Mouse (Mus musculus) v-Abl transformed pro-B cells (cell line): ENCODE results near the gene Pde2a.

Experiments
- in situ Hi-C, 2 experiments: fragments of 400-800 bp; cut with MboI; formaldehyde crosslinking; loops; one replicate each; pipeline ENCODE4 v1.15.1; 2025; ENCODE audit not compliant: unreplicated experiment in 2 of 2

Pde2a gene

DNA sequence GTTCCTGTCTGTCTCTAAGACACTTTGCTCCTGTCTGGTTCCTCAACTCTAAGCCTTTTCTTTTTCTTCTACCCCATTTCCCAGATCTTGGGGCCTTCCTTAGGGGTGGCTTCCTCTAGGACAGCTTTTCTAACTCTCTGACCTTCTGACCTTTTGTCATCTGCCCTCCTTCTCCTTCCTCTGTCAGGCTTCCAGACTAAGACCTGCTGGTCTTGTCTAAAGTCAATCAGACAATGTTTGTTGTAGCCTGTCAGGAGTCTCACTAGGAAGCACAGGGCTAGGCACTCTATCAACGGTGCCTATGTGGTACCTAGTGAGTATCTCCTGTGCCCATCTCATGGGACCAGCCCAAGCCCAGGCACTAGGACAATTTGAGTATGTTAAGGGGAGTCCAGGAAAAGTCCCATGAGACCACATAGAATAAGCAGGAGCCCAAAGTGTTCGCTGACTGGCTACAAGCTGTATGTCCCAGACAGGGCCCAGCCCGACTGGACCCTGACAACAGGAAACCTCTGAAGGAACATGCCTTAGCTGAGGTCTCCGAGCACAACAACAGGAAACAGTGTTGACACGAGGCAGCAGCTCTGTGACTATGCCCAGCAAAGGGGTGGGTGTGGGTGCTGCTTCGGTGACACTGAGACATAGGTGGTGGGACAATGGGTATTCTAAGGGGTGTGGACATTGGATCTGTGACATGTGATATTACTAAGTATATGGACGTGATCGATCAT is 44.5 kb downstream of the Pde2a start:
- in situ Hi-C loops: no loop called here

GRCm38 (mm10) chr7:101466581-101467081 is 45.1 kb downstream of the Pde2a start:
- in situ Hi-C loops: no loop called here

DNA sequence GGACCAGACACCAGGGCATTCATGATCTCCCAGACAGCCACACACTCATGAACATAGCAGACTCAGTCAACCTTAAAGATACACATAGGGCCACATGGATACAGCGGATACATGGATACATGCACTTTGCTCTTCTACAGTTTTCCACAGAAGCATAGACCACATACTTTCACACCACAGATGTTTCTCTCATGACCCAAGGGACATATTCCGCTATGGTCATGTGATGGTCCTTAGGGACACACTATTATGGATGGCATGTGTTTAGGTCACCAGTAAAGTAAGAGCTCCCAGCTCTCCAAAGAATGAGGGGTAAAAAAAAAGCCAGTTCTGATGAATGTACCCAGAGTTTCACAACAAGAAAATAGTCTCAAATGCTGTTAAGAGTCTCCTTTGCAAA is 49.9 kb downstream of the Pde2a start:
- in situ Hi-C loops: no loop called here

DNA sequence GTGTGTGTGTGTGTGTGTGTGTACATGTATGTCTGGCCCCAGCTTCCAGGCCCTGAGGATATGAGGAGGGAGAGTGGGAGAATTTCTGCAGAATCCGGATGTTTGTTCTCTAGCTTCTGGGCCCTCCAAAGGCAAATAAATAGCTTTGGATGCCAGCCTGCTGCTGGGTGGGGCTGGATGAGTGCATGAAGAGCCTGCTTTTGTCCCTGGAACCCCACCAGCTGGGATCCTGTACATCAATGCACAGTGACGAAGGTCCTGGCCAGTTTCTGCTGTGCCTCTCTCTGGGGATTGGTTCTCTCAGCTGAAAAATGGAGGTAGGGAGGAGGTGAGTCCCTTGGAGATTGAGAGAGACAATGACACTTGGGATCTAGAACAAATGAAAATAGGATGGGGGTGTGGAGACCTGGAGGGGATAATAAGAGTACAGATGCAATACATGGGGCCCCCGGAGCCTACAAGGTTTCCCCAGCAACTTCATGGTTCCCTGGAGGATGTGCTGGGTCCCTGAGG is 50.5 kb downstream of the Pde2a start:
- in situ Hi-C loops: no loop called here

DNA sequence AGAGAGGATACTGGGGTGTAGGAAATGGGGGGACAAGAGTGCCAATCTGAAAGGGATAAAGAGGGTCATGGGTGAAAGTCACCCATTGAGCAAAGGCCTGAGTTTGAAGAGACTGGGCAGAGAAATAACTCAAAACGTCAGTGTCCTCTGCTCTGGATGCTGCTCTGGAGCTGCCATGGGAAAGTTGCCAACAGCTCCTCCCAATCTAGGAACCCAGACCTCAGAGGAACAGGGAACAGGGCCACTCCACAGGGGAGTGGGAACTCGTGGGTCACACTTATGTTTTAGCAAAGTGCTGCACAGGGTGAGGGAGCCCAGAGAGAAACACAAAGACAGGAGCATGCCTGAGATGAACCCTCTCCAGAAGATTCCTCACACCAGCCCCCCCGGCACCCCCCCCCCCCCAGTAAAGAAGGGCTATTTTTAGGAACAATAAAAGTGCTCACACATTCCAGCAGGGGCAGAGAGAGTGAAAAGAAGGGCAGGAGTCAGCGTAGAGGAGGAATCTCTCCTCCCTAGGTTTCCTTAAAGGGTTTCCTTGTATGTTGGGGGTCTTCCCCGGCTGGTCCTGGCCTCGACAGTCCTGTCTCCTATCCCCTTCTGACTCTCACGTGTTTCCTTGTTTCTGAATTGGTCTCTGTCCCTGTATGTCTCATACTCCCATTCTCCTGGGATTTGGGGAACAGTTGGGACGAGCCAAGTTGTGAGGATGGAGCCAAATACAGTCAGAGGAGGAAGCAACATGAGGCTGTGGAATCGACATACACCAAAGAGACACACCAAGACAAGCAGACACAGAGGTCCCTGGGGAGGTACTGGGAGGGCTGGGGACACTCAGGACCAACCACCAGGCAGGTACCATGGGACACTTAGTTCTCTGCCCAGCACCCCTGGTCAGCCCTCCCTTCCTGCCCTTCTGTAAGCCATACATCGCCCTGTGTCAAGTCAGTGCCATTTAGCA is 51.4 kb downstream of the Pde2a start:
- in situ Hi-C loops: no loop called here

GRCm38 (mm10) chr7:101474399-101474811 is 52.9 kb downstream of the Pde2a start:
- in situ Hi-C loops: no loop called here

- in situ Hi-C loops: no loop called here
Measured at GRCm38 (mm10) chr7:101476028-101476427, 54.5 kb downstream of the Pde2a start.

GRCm38 (mm10) chr7:101476493-101476892 is 55.0 kb downstream of the Pde2a start:
- in situ Hi-C loops: no loop called here

DNA sequence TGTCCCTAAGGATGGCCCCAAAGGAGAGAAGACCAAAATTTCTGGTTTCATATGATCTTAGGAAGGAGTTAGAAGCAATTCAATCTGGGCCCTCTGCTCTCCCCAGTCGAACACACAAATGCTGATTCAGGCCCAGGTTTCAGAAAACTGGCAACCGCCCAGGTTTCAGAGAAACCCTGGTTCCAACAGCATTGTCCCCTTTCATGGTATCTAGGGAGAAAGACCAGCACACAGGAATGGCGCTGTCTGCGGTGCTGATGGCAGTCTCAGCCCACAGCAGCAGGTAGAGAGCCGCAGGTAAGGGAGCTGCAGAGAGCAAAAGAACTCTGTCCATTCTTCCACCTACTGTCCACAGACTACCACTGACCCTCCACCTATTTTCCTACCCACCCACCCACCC is 55.7 kb downstream of the Pde2a start:
- in situ Hi-C loops: no loop called here

- in situ Hi-C loops: no loop called here
Measured at GRCm38 (mm10) chr7:101478099-101478498, 56.6 kb downstream of the Pde2a start.

DNA sequence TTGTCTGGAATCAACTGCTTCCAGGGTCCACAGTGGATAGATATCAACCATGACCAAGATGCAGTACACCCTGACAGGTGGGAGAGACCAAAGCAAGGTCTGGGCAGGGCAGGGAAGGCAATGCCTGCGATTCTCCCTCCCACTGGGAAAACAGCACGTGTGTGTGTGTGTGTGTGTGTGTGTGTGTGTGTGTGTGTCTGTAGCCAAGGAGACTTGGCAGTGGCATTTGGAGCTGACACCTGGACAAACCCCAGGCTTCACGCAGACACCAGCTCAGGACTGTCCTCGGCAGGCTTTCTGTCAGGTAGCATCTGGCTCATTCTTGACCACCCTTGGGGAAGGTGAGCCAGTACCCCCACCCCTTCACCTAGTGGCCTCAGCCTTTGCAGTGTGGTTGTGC is 58.4 kb downstream of the Pde2a start:
- in situ Hi-C loops: no loop called here

- in situ Hi-C loops: no loop called here
Measured at GRCm38 (mm10) chr7:101480671-101481070, 59.2 kb downstream of the Pde2a start.

DNA sequence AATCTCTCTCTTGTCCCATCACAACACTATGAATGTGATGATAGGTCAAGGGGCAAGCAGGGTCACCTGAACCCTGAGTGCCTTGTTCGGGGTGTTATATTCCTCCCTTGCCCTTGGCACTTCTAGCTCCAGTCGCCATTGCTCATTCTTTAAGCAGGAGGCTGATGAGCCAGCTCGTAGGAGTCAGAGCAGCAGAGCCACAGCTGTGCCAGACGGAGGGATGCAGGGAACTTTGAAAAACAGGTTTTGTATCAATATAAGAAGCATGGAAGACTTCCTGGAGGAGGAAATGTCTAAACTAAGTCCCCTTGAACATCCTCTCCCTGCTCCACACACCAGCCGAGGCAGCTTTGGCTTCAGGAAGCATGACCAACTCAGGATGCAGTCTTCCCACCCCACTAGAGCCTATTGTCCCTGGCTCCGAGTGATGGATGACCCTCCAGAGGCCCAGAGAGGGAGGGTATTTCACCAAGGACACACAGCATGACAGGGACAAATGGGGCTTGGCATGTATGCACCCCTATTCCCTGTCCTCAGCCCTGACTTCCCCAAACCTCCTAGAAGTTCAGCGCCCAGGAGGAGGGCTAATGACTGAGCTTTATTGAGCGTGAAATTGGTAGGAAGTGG is 60.5 kb downstream of the Pde2a start:
- in situ Hi-C loops: no loop called here

- in situ Hi-C loops: no loop called here
Measured at GRCm38 (mm10) chr7:101482499-101483081, 61.1 kb downstream of the Pde2a start.

DNA sequence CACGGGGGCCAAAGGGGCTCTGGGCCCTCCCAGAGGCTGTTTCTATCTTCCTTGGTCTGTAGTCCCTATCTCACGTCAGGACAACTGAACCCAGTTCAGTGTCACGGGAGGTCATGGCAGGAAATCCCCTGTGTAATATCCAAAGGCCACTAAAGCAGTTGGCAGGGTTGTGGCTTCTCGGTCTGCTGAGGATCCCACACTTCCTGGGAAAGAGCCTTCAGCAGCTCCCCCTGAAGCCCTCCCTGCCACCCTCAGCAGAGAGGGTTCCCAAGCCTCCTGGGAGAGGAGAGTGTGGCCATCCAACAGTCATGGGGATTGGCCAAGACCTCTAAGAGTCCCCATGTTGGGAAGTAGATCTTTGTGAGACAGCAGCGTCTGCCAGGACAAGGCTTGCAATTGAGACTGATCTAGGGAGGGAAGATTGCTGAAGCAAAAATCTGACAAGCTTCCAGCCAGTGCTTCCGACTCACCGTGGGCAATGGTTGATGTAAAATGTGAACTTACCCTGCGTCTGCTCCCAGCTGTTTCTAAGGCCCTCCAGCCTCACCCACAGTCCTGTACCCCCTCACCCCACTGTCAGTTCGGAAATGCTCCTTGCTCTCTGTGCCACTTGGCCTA is 62.1 kb downstream of the Pde2a start:
- in situ Hi-C loops: no loop called here

- in situ Hi-C loops: no loop called here
Measured at GRCm38 (mm10) chr7:101487102-101487501, 65.6 kb downstream of the Pde2a start.

GRCm38 (mm10) chr7:101490952-101491351 is 69.5 kb downstream of the Pde2a start:
- in situ Hi-C loops: no loop called here

DNA sequence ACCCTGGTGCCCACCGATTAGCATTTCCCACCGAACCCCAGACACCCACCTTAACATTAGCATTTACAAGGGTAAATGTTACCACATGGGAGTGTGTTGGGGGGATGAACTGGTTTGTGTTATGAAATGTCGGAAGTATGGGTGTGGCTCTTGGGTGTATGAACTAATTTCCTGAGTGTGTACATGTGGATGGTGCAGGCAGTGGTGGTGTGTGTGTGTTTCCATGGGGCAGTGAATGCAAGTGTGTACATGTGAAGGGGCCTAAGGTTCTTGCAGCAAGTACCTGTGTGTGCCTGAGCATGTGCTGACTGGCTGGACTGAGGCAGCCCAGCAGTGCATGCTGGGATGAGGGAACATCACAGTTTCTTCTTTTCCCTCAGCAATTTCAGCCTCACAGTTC is 76.9 kb downstream of the Pde2a start:
- in situ Hi-C loops: no loop called here

- in situ Hi-C loops: no loop called here
Measured at GRCm38 (mm10) chr7:101499251-101499650, 77.8 kb downstream of the Pde2a start.

- in situ Hi-C loops: loop anchor here (5.0 kb wide), 1 partner anchor 47 kb away; no protein-coding TSS in a partner anchor
Measured at GRCm38 (mm10) chr7:101499701-101500100, 78.2 kb downstream of the Pde2a start.
